Mouse (Mus musculus) cerebellum, adult 2 months (tissue): Measurements from ENCODE around the gene Vps26a. TPM values are rescaled to one million over a fixed set of nuclear protein-coding genes. Genes with fewer than 3 reads are reported as not detected.

ENCODE experiments used
- DNase-seq, 2 experiments: peaks; one replicate each; pipeline ENCODE4 v3.0.0; 2021
- H3K27ac ChIP-seq: fragments of 200-500 bp; 2 replicates; pipeline ENCODE4 v1.5.1; 2012; ENCODE audit warnings: low read length, control low read depth, inconsistent platforms; ENCODE audit not compliant: insufficient read depth
- H3K27me3 ChIP-seq: fragments of 200-500 bp; 2 replicates; pipeline ENCODE4 v1.6.1; 2012; ENCODE audit warnings: inconsistent platforms, mild to moderate bottlenecking, low read length, moderate library complexity; ENCODE audit not compliant: control insufficient read depth, insufficient read depth
- H3K4me1 ChIP-seq: fragments of 200-500 bp; 2 replicates; pipeline ENCODE4 v1.6.1; 2011; ENCODE audit warnings: low read length; ENCODE audit not compliant: control insufficient read depth, insufficient read depth
- H3K4me3 ChIP-seq: fragments of 200-500 bp; replicated peaks from 2 replicates; pipeline ENCODE3; 2011; ENCODE audit warnings: mild to moderate bottlenecking, low read depth, low read length, control low read depth; ENCODE audit not compliant: insufficient read depth
- CTCF ChIP-seq: fragments of 200-500 bp; IDR thresholded peaks from 2 replicates; pipeline ENCODE4 v1.5.1; 2011; ENCODE audit warnings: low read depth, mild to moderate bottlenecking, control low read depth, low read length, moderate library complexity, borderline replicate concordance; ENCODE audit not compliant: insufficient read depth
- POLR2A ChIP-seq: fragments of 200-500 bp; IDR thresholded peaks from 2 replicates; pipeline ENCODE4 v1.6.1; 2011; ENCODE audit warnings: low read length, control low read depth, borderline replicate concordance; ENCODE audit not compliant: insufficient read depth
- WGBS: fragments of 180-500 bp; shearing (Covaris S2); methylation state at CpG from one replicate; pipeline ENCODE4 v1.1.7; 2018; 5-methylcytosine and 5-hydroxymethylcytosine counted together
- polyA plus RNA-seq: library from polyadenylated mRNA; depleted of rRNA; stranded (reverse); fragments of >200 nt; gene quantifications from 2 replicates; pipeline ENCODE4 v1.2.3, GENCODE M21; 2012; rRNA removed

Gene Vps26a
- polyA plus RNA-seq, 1 experiment: 39.2 TPM

DNA sequence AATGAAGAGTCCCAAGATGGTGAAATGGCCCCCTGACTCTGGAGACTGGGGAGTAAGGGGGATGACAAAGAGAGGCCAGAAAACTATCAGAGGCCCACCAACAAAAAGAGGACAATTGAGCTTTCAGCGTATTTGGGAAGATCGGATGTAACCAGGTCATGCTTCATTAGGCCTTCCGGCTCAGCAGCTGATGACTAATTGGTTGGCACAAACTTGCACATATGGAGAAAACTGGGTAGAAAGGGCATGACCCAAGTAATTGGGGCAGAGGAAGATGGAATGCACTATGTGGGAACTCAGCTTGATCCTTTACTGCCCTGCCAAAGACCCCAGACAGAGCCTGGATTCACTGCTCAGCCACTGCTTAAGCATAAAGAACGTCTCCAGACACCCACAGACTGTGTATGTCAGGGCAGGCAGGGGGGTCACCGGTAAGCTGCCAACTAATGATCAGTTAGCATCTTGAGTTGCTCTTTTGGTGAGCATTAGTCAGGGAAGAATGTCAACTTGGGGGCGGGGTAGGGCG lies 67.7 kb downstream of the Vps26a start:
- 45% methylated on average over 7 of the region's 7 CpGs for WGBS
- Histone ChIP-seq H3K4me1 (no peaks in the 10 kb centered on the region), H3K27ac (no peak overlapping the region), H3K27me3 (no peaks in the 10 kb centered on the region), H3K4me3 (no peak overlapping the region)
- peak in 1 of 2 experiments; percentile 31 for DNase-seq
- TF ChIP-seq POLR2A (no peak), CTCF (no peak)

DNA sequence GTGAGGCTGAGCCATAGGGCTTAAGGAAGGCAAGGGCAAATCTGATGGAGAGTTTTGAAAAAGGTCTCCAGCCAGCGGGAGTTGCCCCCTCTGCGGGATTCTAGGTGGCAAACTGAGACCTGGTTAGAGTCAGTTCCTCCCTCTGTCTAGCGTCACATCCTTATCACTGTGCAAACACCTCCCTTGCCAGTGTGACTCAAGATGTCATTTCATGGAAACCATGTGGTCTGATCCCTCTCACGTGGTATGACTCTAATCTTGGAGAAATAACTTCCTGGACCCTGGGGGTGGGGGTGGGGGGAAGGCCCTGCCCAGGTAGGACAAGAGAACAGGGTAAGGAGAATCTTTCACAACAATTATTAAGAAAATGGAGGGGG lies 73.0 kb downstream of the Vps26a start:
- no peak for DNase-seq
- Histone ChIP-seq H3K27me3 (no peaks in the 10 kb centered on the region), H3K27ac (no peak overlapping the region), H3K4me1 (peaks cover 11% of the 10 kb centered on the region; the same call in 1 of the 2 replicates), H3K4me3 (no peak overlapping the region)
- no peak for TF ChIP-seq CTCF
- no peak for TF ChIP-seq POLR2A
- 54% methylated on average over 4 of the region's 4 CpGs for WGBS

DNA sequence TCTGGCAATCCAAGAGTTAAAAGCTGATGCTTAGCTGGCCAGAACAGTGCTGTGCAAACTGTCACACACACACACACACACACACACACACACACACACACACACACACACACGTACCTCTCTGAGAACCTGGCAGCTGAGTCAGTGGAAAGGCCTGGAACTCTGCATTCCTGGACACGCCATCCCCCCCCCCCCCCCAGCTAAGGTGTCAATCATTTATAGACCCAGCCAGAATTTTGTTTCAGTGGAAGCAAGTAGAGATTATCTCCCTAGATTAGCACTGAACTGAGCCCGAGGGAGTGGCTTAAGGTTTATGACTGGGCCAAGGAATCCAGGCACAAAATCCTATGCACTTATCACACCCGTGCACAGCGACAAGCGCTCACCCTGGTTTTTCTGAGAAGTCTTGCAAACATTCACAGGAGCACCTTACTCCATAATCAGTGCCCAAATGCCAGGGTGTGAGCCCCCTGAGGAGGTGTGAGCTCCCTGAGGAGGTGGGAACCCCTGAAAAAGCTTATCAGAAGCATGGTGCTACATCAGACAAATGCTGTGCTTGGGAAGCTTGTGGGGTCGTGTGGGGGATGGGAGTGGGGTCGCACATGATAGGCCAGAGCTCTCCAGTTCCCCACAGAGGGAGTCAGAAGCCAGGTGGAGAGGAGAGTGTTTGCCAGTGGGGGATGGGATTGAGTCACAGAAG lies 73.5 kb downstream of the Vps26a start:
- DNase-seq: no peak
- Histone ChIP-seq H3K4me1 (peaks cover 11% of the 10 kb centered on the region; the same call in 1 of the 2 replicates), H3K27ac (no peak overlapping the region), H3K27me3 (no peaks in the 10 kb centered on the region), H3K4me3 (no peak overlapping the region)
- 50% methylated on average over 8 of the region's 8 CpGs for WGBS
- TF ChIP-seq POLR2A: no peak
- no peak for TF ChIP-seq CTCF

DNA sequence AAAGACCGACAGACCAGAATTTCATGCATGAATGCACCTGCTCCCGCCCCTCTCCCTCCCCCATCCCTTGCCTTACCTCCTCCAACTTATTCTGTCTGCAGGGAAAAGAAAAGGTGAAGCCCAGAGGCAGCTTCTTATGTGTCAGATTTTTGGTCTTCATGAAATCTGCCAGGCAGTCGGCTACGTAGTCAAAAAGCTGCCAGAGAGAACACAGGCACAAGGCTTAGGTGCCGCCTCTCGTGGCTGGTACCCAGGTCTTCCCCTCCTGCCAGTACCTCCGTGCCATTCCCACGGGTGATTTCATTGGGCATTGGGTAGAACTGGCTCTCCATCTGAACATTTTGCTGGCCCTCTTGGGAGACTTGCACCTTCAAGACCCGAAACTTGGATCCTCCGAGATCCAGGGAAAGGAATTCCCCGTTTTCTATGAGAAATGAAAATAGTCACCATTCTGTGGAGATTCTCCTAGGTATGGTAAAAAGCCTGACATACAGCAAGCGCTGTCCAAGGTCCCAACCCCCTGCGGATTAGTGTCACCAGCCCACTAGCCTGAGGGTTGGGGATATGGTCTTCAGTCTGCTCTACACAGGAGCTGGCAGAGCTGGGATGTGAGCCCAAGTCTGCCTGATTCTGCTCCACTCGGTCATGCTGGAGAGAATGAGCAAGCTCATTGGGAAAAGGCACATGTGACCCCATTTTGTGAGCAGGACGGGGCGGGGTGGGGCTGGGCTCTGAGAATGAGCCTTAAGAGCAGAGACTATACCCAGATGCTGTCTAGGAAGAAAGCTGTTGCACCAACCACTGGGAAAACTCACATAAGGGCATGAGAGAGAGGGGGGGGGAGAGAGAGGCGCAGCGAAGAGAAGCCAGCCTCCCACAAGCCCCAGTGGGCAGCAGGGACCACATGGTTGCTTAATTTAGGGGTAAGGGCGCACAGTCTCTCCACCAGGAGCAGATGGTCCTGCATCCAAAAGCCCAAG lies 74.9 kb downstream of the Vps26a start:
- peaks cover 11% of the 10 kb centered on the region; the same call in 1 of the 2 replicates for H3K4me1 ChIP-seq
- H3K4me3 ChIP-seq: peak overlapping the region; percentile 33
- WGBS: 38% methylated on average over 19 of the region's 19 CpGs
- no peaks in the 10 kb centered on the region for H3K27me3 ChIP-seq
- peak; percentile 27 to 30 for DNase-seq
- H3K27ac ChIP-seq: no peak overlapping the region
- no peak for TF ChIP-seq POLR2A
- no peak for TF ChIP-seq CTCF

DNA sequence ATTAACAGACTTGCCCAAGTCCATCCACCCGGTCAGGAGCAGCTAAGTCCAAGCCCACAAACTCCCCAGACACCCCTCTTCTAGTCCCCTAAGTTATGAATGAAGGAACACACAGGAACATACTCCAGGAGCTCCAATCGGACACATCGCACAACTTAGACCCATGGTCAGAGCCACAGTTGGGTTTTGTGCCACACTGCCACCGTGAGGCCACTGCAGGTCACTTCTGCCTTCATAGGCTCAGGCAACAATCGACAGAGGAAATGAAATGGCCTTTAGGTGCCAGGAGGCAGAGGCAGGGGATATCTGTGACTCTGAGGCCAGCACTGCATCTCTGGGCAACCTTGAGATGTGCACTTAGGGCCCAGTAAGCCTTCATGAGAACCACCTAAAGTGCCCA lies 75.7 kb downstream of the Vps26a start:
- 2% methylated on average over 5 of the region's 5 CpGs for WGBS
- peak; percentile 78 to 82 for DNase-seq
- peak overlapping the region; percentile 33 for H3K4me3 ChIP-seq
- H3K4me1 ChIP-seq: peaks cover 11% of the 10 kb centered on the region; the same call in 1 of the 2 replicates
- TF ChIP-seq POLR2A (no peak), CTCF (peak; percentile 97)
- no peaks in the 10 kb centered on the region for H3K27me3 ChIP-seq
- no peak overlapping the region for H3K27ac ChIP-seq

Other genes with a start within 250 kb of the Vps26a start
- gene Tacr2, start 234.4 kb downstream of the Vps26a start, polyA plus RNA-seq: 0.07 TPM in 1 of 2 replicates, not detected in the other
- 206 and 213 TPM in 2 replicates for gene Hk1, start 106.9 kb downstream of the Vps26a start, polyA plus RNA-seq
- gene Hkdc1, start 64.3 kb downstream of the Vps26a start, polyA plus RNA-seq: 1.7 and 2.6 TPM in 2 replicates
- 0.49 and 0.70 TPM in 2 replicates for gene 4930507D05Rik, start 37.3 kb downstream of the Vps26a start, polyA plus RNA-seq
- gene Supv3l1, start 37.1 kb downstream of the Vps26a start, polyA plus RNA-seq: 37.3 TPM in 2 replicates
- 11.2 and 11.3 TPM in 2 replicates for gene Srgn, start 40.6 kb upstream of the Vps26a start, polyA plus RNA-seq
- 124 and 125 TPM in 2 replicates for gene Kif1bp, start 91.7 kb upstream of the Vps26a start, polyA plus RNA-seq
- gene Ddx21, start 115.5 kb upstream of the Vps26a start, polyA plus RNA-seq: 18.2 and 19.9 TPM in 2 replicates
- 66.8 and 66.9 TPM in 2 replicates for gene Ddx50, start 164.4 kb upstream of the Vps26a start, polyA plus RNA-seq
- 1.4 TPM in 2 replicates for gene Stox1, start 239.3 kb upstream of the Vps26a start, polyA plus RNA-seq